Mouse (Mus musculus): ENCODE results near the gene Nbas.

Gene Nbas

DNA sequence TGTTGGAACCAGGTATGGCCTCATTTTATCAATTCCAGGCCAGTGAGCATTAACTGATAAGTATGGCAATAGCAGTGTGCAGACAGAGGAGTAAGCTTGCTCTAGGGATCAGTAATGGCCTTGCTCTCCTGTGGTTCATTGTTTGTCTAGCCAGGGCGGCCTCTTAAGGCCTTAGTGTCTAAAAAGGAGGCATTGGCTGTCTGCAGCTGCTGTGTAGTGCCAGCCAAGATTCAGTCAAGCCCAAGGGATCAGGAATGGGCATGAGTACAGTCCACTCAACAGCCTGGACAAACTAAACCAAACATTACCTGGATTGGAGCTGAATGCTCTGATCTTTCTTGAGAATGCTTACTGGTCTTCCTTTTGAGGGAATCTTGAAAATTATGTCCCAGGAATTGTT lies 120.7 kb downstream of the Nbas start:
- ATAC-seq (ENCODE audit: low TSS enrichment) = no peak

DNA sequence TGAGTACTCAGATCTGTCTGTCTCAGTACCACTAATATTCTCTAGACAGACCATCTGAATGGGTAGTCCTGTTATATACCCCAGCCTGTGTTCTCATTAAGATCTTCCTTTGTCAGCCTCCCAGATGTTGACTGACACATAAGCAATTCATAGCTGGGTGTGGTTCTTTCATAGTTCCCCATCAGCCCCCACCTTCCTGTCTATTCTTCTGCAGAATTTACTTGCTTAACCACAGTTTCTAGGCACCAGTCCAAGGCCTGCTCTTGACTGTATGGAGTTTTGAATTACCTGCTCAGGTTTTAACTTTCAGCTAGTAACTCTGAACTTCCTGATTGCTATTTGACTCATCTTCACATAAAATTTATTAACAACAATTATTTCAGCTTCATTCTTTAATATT lies 141.3 kb downstream of the Nbas start:
- ATAC-seq (ENCODE audit: low TSS enrichment) = no peak

DNA sequence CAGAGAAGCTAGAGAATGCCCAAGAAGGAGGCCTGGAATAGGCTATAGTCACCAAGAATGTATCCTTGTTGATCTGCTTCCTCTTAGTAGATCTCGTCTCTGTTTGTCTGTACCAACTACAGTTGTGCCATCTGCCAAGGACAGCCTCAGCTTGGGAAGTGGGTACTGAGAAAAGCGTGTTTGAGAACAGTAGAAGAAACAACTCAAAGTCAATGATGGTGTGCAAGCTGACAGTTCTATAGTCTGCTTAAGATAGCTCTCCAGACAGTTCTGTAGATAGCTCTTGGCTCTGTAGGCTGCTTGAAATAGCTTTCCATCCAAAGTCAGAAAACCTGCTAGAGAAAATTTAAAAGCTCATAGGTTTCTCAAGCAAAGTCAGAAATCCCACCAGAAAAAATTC lies 149.7 kb downstream of the Nbas start:
- peak; percentile 100 for ATAC-seq (ENCODE audit: low TSS enrichment)

DNA sequence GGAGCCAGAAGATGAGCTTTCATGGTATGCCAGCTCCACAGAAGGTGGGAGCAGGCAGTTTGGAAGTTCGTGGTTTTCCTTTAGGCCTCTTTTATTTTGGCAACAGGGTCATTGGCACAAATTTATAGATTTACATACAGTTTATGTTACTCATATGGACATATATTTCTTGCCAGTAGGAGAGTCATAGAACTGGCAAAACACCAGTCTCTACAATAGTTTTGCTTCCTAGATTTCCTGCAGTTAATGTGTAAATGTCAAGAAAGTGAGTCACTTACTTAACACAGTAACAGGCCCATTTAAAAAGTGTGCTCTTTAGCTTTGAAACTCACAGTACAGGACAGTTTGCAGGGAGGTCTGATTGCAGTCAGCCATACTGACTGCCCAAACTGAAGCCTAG lies 161.3 kb downstream of the Nbas start:
- peak; percentile 58 for ATAC-seq (ENCODE audit: low TSS enrichment)

DNA sequence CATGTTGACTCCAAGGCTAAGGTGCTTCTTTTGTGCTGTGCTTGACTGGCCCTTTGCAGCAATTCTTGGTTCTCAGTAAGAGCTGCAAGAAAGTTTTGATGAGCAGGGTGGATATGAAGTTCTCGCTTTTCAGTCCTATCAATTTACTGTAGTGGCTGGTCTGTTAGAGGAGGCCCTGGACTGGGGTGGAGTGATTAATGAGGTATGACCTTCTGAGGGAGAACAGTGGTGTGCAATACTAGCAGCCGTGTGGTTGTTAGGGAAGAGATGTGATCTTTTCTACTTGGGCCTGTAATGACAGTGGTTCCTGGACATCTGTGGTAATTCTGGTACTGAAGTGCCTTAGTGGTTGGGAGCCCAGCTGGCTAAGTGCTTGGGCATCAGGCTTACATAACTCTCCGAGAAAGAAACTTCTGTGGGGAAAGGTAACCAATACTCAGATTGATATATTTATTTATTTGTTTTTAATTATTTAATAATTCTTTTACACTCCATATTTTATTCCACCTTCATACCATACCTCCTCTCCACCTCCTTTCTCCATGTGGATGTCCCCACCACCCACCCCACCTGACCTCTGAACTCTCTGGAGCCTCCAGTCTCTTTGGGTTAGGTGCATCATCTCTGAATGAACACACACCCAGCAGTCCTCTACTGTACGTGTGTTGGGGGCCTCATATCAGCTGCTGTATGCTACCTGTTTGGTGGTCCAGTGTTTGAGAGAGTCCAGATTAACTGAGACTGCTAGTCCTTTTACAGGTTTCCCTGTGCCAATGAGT lies 175.9 kb downstream of the Nbas start:
- no peak for ATAC-seq (ENCODE audit: low TSS enrichment)

DNA sequence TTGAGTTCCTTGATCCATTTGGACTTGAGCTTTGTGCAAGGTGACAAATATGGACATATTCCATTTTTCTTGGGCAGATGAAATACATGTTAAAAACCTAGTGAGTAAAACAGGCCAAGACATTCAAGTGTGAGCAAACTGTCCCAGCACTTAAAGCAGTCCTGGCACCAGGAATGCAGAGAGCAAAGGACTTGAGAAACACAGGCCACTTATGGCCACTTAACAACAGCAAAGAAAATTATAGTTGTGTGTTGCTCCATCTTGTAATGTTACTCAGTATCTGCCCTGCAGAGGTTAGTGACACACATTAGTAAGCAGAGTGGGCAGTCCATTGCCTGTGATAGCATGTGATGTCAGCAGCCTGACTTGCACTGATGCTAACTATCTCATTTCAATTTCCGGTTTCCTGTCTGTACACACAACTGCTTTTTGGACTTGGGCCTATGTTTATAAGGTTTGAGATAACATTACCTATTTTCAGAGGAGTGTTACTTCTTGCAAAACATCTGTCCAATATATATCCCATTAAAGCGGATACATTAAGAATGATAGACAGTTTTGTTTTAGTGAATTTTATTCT lies 176.6 kb downstream of the Nbas start:
- no peak for ATAC-seq (ENCODE audit: low TSS enrichment)

DNA sequence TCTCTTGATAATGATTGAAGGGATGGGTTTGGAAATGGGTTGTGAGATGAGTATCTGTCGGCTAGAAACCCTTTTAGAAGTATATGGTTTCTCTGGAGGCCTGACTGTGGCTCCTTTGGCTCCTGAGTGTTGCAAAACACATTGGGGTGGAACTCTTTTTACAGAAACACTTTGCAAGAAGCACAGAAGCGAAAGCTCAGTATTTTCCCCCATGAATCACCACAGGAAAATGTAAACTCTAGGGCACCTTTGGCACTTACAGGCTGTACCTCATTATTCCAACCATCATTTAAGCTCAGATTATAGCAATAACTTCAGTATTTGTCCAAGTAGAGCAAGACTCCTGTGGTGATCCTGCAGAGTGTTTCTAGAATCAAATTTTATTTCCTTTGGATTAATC lies 180.0 kb downstream of the Nbas start:
- ATAC-seq (ENCODE audit: low TSS enrichment) = no peak

DNA sequence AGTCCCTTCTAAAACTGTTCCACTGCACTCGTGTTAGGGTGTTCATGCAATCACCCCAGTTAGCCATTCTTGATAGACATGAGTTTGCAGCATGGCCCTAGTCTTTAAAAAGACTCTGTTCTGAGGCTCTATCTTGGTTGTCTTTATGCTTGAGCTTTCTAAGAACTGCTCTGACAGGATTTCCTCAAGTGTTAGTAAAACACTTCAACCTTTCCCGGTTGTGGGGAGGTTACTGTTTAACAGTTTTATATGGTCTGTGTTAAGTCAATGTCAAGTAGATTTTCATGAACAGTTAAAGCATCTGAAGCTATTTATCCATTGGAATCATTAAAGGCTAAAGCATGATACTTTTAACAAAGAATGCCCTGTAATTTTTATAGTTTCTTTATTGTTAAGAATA lies 183.1 kb downstream of the Nbas start:
- no peak for ATAC-seq (ENCODE audit: low TSS enrichment)

DNA sequence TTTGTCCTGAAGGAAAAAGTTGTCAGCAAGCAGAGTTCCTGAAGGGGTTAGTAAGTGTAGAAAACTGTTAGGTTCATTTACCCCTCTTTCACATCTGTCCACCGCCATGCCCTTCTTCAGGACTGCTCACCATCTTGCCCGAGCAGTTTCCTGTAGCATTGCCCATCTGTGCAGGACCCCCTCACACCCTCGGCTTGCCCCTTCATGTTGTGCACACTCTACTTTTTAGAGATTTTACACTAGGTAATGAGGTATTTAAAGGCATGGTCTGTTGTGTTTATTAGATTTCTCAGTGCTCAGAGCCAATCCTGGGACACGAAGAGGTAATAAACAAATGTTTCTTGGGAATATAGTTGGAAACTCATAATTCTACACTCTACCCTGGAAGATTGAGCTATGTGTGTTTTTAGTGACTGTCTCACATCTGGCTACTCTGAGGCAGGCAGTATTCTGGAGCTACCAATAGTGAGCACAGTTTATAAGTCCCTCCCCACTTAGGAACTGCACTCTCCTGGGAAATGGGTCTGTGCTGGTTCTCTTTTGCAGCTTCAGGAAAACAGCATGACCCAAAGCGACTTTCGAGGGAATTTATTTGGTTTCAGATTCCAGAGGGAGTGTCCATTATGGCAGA lies 191.4 kb downstream of the Nbas start:
- ATAC-seq (ENCODE audit: low TSS enrichment) = no peak

DNA sequence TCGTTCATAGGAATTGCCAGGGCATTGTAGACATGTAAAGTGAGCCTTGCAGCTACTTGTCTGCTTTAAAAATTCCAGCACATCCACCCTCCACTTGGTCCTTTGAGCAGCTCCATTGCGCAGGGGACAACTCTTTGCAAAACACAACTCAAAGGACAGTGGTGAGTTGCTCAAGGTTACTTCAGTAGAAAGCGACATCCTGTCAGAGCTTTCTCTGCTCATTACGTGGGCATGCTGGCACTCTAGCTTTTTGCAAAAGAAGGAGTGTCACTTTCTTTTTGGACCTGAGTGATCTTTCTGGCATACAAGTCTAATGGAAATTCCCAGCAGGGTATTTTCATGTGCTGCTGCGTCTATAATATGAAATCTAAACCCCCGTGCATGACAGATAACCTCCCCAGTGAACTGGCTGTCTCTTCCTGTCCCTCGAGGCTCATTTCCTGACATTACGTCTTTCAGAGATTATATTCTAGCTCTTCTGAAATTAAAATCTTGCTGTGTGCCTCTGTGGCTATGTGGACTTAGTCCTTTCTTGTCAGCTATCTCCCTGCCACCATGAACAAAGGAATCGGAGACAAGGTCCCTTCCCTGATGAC lies 192.7 kb downstream of the Nbas start:
- peak; percentile 48 for ATAC-seq (ENCODE audit: low TSS enrichment)

DNA sequence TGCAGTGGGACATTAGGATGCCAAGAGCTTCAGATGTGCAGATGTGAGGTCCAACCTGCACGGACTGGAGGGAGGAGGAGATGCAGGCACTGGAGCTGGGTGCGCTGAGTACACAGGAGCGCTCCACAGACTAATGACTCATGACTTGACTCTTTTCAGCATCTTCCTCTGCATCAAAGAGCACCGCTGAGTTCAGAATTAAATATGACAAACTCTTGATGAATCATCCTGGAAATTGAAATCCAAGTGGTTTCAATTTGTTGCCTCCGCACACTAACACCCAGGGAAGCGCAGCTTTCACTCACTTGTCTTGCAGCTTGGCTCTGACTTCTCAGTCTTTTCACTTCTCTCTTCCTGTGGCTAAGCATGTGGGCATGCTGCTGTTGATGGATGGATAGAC lies 193.5 kb downstream of the Nbas start:
- peak; percentile 90 for ATAC-seq (ENCODE audit: low TSS enrichment)

DNA sequence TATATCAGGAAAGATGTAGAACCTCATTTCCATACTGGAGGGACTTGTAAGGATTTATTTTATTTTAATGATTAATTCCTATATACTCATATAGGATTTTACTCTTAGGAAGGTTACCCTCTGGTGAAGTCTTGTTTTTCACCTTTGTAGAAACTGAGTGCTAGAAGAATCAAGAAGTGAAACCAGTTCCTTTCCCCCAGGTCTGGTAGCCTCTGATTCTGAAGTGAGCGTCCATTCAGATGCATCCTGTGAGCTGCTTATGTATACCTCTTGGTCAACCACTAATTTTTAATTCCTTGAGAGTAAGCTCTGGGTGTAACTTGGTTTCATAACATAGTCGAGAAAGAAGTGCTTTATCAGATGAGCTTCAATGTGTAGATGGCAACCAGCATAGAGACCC lies 196.6 kb downstream of the Nbas start:
- no peak for ATAC-seq (ENCODE audit: low TSS enrichment)

DNA sequence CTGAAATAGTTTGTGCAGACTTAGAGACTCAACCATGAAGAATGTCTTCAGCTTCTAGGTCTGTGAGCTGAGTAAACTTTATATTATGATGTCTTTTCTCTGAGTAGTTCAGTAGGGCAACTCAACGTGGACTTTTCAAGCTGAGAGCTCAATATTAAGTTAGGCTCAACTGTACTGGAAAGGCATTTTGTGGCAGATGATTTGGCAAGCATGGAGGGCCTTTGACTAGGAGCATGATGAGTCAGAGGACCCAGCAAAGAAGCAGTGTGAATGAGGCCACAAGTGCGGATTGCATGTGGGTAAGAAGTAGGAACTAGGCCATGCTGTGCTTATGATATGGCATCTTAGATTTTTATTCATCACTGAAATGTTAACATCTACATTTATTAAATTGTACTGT lies 205.9 kb downstream of the Nbas start:
- no peak for ATAC-seq (ENCODE audit: low TSS enrichment)

DNA sequence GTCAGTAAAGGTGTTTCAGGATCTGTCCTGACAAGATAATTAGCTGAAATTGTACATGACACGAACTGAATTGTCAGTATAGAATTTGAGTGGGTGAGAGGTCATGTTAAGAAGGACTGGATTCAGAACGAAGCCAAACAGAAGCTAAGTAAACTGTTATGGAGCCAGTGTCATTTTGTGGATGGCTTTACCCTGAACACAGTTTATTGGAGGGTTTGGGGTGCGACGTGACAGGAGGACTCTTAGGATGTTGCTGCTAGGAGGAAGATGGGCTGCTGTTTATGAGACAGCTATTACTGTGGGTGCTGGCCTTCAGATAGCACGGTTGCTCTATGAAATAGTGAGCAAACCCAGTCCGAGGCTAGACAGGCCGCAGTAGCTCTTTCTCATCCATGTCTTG lies 210.2 kb downstream of the Nbas start:
- no peak for ATAC-seq (ENCODE audit: low TSS enrichment)

DNA sequence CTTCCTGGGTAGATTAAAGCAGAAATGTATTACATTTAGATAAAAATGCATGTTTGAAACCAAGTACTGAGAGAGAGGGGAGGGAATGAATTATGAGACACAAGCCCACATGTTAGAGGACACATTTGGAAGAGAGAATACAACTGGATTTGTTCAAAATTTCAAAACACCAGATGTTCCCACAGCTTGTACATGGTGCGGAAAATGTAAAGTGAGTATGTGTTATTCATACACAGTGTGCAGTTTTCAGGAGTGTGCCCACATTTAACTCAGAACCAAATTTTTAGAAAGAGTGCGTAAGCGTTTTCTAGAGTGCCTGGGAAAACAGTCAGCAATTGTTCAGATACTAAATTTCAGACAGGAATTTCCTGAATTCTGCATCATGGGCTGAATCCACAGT lies 217.3 kb downstream of the Nbas start:
- ATAC-seq (ENCODE audit: low TSS enrichment) = peak; percentile 85

DNA sequence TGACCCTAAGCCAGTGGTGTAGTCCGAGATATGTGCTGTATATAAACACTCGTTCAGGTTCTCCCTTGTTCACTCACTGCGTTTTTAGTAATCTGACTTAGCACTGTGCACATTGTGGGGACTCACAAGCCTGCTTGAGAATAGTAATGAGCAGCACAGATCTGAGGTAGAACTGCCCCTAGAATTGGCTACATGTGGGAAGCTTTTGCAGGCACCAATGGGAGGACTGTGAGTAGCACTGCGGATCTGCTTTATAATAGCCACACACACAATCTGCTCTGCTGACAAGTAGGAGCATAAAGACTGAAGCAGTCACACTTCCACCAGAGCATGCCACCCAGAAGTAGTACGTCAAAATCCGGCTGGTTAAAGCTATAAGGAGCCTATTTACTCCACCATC lies 228.3 kb downstream of the Nbas start:
- peak; percentile 64 for ATAC-seq (ENCODE audit: low TSS enrichment)

DNA sequence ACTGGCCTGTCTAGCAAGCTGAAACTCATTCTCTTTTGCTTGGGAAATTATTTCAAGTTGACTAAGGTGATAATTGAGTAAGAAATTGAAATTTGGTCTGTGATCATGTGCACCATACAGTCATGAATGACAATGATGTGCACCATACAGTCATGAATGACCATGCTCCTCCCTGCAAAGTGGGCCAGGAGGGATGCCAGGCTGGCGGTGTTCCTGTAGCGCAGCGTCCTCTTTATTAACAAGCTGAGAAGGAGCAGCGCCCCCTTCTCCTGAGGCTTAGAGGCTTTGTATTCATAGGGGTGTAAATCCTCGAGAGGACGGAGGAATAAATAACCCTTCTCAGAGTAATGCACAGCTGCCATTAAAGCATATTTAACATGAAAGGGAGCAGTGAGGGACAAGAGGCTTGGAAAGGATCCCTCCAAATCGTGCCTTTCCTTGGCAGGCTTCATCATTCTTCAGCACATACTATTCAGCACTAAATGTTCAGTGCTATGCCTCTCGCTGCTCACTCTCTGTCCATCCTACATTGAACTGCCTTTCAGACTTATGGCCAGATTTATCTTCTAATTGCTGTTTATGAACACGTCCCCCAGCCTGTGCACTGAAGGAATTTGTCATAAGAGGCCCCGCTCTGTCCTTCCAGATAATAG lies 230.4 kb downstream of the Nbas start:
- peak; percentile 63 for ATAC-seq (ENCODE audit: low TSS enrichment)

DNA sequence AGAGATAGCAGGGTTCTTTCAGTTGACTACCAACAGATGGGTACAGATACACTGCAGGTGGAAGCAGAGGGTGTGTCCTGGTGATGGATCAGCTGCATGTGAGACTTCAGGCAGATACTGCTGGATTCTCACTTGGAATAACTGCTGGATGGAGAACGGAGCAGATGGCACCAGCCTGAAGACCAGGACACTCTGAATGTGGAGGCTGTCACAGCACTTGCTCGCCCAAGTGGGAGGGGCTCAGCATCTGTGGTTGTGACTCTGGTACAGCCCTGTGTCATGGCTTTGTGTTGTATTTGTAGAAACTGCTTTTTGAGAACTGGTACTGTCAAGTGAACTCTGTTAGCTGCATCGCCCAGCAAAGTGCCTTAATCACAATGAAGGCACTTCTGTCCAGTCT lies 231.3 kb downstream of the Nbas start:
- peak; percentile 65 for ATAC-seq (ENCODE audit: low TSS enrichment)

DNA sequence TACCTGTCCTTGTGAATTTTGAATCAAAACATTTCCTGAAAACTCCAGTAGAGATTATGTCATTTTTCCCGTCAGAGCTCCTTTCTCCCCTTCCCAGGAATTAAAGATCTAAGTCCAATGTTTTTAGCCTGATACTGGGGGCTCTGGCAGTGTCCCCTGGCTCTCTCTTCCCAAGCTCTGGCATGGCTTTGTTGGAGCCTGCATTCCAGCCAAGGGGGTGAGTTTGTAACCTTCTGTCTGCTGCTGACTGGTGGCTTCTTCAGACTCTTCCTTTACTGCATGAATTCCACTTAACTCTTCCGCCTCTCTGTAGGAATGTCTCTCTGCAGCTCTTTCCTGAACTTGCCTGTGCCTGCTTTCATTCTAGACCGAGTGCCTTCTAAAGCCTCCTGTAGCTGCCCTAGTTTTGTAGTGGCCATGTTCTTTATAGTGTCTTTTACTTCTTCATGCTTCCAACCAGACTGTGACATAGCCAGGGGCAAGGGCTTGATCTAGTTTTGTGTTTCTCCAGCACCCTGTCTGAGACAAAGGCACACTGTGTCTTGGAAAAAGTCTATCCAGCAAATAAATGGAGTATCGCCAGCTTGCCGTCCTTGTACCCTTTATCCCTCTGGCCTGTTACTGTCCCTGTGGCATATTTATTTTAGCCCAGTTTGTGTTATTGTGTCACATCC lies 236.0 kb downstream of the Nbas start:
- no peak for ATAC-seq (ENCODE audit: low TSS enrichment)

DNA sequence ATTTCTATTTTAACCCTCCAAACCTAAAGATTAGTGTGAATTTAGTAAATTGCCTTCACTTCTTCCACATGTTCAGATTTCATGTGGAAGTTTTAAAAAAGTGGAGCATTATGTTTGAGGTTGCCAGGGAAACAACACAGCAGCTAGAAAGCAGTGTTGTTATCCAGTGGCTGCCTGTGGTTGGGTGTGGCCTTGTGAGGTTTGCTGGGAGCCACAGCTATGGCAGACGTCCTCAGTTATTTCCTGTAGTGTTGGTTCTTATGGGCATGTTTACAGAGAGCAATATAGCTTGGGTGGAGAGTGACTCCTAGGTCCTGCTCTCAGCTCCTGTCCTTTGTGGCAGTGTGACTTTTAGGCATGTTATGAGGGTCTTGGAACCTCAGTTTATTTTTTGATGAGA lies 249.1 kb downstream of the Nbas start:
- no peak for ATAC-seq (ENCODE audit: low TSS enrichment)

DNA sequence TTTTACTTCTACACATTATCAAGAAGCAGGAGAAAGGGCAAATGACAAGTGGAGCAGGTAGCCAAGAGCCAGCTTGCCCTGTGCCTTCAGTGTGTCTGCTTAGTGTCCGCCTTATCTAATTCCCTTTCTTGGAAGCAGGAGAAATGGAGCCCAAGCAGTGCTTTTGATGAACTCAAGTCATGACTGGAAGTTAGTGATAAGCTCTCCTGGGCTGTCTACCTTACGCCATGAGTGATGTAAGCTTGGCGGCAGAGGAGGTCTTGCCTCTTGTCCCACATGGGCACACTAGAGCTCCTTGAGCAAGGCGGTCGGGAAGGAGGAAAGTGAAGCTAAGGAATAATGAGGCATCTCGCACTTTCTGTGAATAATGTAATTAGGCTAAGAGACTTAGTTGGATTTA lies 250.5 kb downstream of the Nbas start:
- no peak for ATAC-seq (ENCODE audit: low TSS enrichment)

All from frontal cortex, adult (tissue).